Mouse (Mus musculus) right cerebral cortex, postnatal 25 days (tissue): ENCODE measurements at regions not wholly inside any gene's neighbourhood (a gene's known extent, or its start where the extent isn't known, plus 50 kb on each side); places are given as distances from the start of the nearest gene placed in this dataset.

Source experiments
- DNase-seq: peaks from one replicate; pipeline ENCODE4 v3.0.0; 2022

DNA sequence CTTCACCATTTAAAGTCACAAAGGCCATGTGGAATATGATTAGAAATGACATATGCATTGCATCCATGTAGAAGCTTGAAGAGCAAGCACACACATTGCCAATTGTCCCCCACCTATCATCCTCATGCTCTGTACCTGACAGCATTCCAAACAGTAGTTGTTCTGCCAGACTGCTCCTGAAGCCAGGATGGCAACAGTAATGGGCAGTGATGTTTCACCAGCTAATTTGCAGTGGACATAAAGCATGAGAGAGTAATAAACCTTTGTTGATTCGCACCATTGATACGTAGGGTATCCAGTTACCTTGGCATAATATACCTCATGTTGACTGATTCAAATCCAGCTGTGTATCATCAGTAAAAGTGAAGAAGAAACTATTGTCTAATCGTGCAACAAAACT lies 606.5 kb upstream of the Celf2 start:
- no peak for DNase-seq

DNA sequence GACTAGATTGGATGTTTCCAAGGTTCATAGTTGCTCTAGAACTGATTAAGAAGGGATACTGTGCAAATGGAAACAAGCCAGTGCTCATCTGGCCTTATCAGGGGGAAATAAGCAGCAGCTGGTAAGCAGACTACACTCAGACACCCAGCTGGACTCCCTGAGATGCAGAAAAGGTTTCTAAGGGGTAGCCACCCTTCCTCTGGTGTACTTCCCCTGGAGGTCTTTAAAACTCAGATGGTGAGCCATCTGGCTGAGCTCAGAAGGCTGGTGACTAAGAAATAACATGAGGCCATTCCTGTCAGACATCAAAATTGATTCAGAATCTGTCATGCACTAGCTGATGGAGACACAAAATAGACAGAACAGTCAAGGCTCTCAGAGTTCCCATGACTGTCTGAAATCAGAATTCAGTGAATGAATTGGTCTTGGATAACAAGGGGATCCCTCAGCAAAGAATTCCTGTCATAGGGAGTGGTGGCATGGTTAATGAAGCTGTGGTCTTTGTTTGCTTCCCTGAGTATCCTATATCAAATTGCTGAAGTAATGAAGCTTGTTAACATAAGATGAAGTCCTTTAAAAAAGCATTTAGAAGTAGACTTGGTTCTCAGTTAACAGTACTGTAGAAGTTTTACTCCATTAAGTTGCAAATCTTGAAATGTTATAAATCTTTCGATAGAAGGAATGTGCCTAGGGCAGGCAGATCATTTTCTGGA lies 603.2 kb upstream of the Celf2 start:
- no peak for DNase-seq

GRCm38 (mm10) chr2:8094157-8094556 lies 584.8 kb upstream of the Celf2 start:
- no peak for DNase-seq

DNA sequence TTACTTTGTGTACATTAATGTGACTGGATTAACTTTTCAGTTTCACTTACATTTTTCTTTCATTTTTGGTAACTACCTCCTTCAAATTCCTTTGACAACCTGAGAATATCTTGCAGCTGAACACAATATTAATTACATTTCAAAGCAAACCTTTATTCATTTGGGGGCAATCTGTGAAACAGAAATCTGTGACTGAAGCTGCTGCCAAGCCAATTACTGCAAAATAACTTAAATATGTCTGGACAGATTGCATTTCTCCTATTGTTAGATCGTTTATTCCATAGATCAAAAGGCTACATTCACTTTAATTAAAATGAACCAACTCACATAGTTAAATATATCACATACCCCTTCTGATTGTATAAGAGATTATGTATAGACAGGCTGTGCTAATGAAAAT lies 558.5 kb upstream of the Celf2 start:
- DNase-seq = no peak

GRCm38 (mm10) chr2:8061687-8062086 lies 552.3 kb upstream of the Celf2 start:
- DNase-seq = no peak

GRCm38 (mm10) chr2:8029212-8029611 lies 519.8 kb upstream of the Celf2 start:
- no peak for DNase-seq

- no peak for DNase-seq
Observed at GRCm38 (mm10) chr2:8027571-8027970, 518.2 kb upstream of the Celf2 start.

- no peak for DNase-seq
Observed at GRCm38 (mm10) chr2:8026648-8027047, 517.3 kb upstream of the Celf2 start.

- no peak for DNase-seq
Observed at GRCm38 (mm10) chr2:8022651-8023050, 513.3 kb upstream of the Celf2 start.

- DNase-seq = no peak
Observed at GRCm38 (mm10) chr2:8022043-8022442, 512.7 kb upstream of the Celf2 start.

DNA sequence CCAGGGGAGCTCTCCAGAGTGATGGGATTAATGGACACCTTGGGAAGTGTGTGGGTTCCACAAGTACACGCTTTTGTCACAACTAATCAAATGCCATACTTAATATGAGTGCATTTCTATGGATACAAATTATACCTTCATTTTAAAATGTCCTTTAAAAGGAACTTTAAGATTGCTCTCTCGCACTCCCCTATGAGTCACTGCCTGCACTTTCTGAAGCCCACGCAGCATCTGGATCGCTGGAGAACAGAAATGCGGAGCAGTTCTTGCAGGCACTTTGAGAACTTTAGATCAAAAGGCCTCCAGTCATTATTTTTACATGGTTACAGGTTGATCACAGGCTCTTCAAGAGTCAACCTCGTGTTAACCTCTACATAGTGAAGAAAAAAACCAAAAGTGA lies 503.5 kb upstream of the Celf2 start:
- peak; percentile 62 for DNase-seq

GRCm38 (mm10) chr2:7999444-7999843 lies 490.1 kb upstream of the Celf2 start:
- no peak for DNase-seq

- DNase-seq = no peak
Observed at GRCm38 (mm10) chr2:7974471-7974870, 465.1 kb upstream of the Celf2 start.

GRCm38 (mm10) chr2:7963456-7963855 lies 454.1 kb upstream of the Celf2 start:
- no peak for DNase-seq

DNA sequence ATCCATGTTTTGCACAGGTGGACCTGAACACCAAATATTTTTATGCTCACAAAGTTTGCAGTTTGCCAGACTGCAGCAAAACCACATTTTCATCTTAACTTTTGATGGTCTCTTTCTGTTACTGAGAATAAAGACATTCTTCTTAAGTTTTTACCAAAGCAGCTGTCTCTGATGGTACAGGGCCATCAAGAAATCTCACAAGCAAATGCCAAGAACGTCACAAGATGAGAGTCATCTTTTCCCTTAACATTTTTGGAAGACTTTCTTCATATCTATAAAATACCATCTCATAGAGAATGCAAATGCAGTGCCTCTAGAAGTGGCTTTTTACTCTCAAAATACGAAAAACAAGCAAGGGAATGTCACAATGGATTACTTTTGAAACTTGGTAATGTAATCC lies 444.8 kb upstream of the Celf2 start:
- DNase-seq = no peak

- no peak for DNase-seq
Observed at GRCm38 (mm10) chr2:7952846-7953245, 443.5 kb upstream of the Celf2 start.

DNA sequence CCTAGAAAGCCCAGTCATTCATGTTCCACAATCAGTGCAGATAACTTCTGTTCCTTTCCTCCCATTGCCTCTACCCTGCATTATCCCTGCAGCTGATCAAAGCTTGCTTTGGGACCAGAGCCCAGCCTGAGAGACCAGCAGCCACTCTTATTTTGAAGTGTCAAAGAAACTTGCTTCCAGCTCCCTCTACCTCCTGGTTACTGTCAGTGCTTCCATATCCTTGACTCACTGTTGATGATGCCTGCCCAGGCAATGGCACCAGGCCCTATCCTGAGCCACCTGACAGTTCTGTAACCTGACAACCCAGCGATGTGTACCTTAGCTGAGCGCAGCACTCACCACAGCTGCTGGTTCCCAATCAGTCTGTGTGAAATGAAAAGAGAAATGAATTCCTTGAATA lies 435.6 kb upstream of the Celf2 start:
- peak; percentile 39 for DNase-seq

DNA sequence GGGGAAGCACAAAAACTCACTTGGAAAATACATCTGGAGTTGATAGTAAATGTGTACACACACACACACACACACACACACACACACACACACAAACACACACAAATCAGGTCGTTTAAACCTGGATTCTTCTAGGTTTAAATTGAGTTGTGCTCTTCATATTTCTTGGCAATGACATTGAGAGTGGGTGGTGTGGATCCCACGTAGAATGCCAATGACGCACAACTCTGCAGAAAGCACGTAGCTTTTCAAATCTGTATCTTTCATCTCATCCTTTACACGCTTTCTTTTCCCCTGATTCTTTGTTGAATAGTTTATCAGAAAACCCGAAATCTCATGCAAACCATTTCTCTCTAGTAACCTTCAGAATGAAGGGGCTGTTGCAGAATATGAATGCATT lies 424.3 kb upstream of the Celf2 start:
- DNase-seq = peak; percentile 22

- DNase-seq = no peak
Observed at GRCm38 (mm10) chr2:7906271-7906670, 396.9 kb upstream of the Celf2 start.

DNA sequence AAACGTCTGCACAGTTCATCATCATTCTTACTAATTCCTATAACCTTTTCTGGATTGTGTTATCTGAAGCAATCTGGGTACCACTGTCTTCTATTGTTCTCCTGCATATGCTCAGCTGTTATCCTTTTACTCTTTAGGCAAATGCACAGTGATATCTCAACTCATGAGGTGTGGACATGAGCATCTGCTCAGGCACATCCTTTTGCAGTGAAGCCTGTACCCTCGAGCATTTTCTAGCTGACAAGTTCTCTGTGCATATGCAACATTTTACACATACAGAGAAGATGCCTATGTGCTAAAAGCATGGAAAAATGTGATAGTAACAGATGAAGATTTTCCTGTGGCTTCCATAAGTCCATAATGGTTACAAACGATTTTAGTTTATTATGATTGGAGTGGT lies 384.4 kb upstream of the Celf2 start:
- no peak for DNase-seq
